Mouse (Mus musculus) thymus, postnatal 4 days (tissue): ENCODE results near the gene Olfr1271.
"Not testable (repeated sequence)": the region's sequence is repeated elsewhere in the genome, so short reads cannot be mapped to it uniquely, and the experiment has no call there.

Experiments used
- DNase-seq: peaks from one replicate; pipeline ENCODE4 v3.0.0; 2021

The Olfr1271 gene

DNA sequence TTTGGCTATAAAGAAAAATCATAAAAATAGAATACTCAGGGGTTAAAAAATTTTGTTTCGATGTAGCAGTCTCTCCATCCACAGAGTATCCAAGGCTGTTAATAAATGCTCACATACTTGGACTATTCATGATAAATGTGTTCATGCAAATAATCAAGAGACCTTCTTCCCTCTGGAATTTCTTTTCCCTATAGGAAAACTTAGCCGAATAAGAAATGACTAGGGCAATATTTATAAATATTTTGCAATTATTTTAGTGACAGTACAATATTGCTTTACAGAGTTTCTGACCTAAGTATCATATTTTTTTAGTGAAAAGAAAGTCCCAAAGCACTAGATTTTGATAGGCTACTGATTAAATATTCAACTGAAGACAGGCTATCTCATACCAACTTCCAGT is at the start of gene Olfr1271:
TSS of gene Olfr1271 (minus strand) at position 101 of the 400 bp plus-strand sequence.
- DNase-seq, result no peak

DNA sequence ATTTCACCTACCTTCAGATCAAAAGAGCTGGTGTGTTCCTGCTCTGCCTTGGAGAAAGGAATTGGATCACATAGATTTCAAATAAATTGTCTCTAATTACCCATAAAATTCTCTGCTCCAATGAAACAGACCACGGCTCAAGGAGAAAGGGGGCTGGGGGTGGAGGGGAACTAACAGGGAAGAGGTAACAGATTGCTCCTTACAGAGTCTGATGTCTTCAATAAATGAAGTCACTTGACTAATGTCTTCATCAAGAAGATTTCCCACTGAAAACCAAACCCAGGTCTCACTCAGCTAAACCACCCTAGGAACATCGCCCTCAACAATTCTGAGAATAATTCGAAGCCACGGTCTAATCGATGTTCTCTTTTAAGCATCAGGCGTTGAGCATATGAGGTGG is 21.9 kb upstream of the Olfr1271 start, which contains the start of gene Olfr1272:
TSS of gene Olfr1272 (minus strand) at position 101 of the 400 bp plus-strand sequence.
- no peak for DNase-seq

DNA sequence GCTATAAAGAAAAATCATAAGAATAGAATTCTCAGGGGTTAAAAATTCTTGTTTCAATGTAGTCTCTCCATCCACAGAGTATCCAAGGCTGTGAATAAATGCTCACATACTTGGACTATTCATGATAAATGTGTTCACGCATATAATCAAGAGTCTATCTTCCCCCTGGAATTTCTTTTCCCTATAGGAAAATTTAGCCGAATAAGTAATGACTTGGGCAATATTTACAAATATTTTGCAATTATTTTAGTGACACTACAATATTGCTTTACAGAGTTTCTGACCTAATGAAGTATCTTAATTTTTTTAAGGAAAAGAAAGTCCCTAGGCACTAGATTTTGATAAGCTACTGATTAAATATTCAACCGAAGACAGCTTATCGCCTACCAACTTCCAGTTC is 13.3 kb downstream of the Olfr1271 start, which contains the start of gene Olfr142:
TSS of gene Olfr142 (minus strand) at position 101 of the 400 bp plus-strand sequence.
- DNase-seq, result no peak

DNA sequence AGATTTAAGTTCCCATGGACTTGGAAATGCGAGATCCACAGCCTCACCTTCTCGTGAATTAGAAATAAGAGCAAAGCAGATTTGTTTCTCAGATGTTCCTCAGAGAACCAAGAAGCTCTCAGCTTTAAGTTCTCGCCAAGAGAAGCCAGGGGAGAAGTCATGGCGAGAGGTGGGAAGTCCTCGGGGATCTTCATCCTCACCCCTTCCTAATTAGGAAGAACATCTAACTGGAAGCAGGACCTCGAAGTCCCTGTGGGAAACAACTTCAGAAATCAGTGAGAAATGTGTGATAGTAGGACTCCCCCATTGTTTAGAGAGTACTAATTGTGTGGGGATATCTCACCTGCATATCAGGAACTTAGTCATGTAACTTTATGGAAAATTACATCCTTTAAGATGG is 46.4 kb downstream of the Olfr1271 start, which contains the start of gene Olfr1506:
TSS of gene Olfr1506 (minus strand) at position 101 of the 400 bp plus-strand sequence.
- DNase-seq, result not testable (repeated sequence)
